In the genomic region with DNA sequence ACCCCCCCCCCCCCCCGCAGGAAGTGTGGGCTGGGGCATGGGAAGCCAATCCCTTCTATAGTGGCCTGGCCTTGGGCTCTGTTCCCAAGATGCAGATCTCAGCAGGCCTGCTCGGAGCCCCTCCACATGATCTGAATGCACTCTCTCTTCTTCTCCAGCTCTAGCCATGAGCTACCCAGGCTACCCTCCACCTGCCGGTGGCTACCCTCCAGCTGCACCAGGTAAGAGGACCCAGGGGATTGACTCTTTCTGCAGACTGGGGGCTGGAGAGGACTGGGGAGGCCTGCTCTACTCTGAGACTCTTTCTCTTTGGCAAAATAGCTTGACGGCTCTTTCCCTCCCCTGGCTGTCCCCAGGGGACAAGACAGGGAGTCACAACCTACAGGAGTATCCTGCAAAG, we compare ENCODE assay signal across 29 mouse cellular contexts. TPM values are rescaled to one million over a fixed set of nuclear protein-coding genes. Genes with fewer than 3 reads are reported as not detected.
DNase-seq lines count a peak whose midpoint lies in the region; ATAC-seq and TF ChIP-seq lines count a peak whose summit lies in the region.
"Had no signal": no experiment of that assay in that cellular context is flagged by ENCODE, and none has a peak within 500 bp of the region (broad histone marks: within the 10 kb centered on the region; RNA-seq: fewer than 3 reads in every experiment).

No protein-coding gene starts in this region.

- 82% methylated on average over 3 of the region's 4 CpGs for WGBS in forebrain, embryonic 10.5 days
- 83% methylated on average over 3 of the region's 4 CpGs for WGBS in forebrain, embryonic 16.5 days
- 67% methylated on average over 3 of the region's 4 CpGs for WGBS in heart, postnatal 0 days
- WGBS in intestine, embryonic 15.5 days = 72% methylated on average over 3 of the region's 4 CpGs

- H3K9me3 ChIP-seq in forebrain, embryonic 10.5 days = no peaks in the 10 kb centered on the region
- no peaks in the 10 kb centered on the region for H3K9me3 ChIP-seq in forebrain, embryonic 16.5 days (ENCODE audit: control insufficient read depth, low read length)
- no peaks in the 10 kb centered on the region for H3K9me3 ChIP-seq in heart, postnatal 0 days (replicated peaks; ENCODE audit: control insufficient read depth, low read length)
- H3K9me3 ChIP-seq in E14TG2a.4 (ENCODE audit: low read length) = no peaks in the 10 kb centered on the region
- H3K9me3 ChIP-seq in intestine, embryonic 15.5 days = no peaks in the 10 kb centered on the region
- H3K9me3 ChIP-seq: embryonic facial prominence, embryonic 12.5 days; forebrain, embryonic 12.5 days; G1E; liver, embryonic 15.5 days; lung, embryonic 15.5 days had no signal

- ATAC-seq in forebrain, embryonic 16.5 days = no peak
- ATAC-seq in heart, postnatal 0 days (ENCODE audit: insufficient read depth, low read depth) = no peak
- ATAC-seq in intestine, embryonic 15.5 days = 0 out of 2 replicates have a peak, but pooled peaks have one; percentile 9
- ATAC-seq: inflammation-experienced regulatory T-cells, adult 6 months; Patski had no signal

- H3K4me3 ChIP-seq in forebrain, embryonic 10.5 days = no peak overlapping the region
- H3K4me3 ChIP-seq in forebrain, embryonic 16.5 days (replicated peaks; ENCODE audit: low read length) = no peak overlapping the region
- no peak overlapping the region for H3K4me3 ChIP-seq in heart, postnatal 0 days (ENCODE audit: low read depth, low read length)
- peak overlapping the region; percentile 63 for H3K4me3 ChIP-seq in E14TG2a.4 (replicated peaks; ENCODE audit: low read length)
- no peak overlapping the region for H3K4me3 ChIP-seq in intestine, embryonic 15.5 days (replicated peaks)
- H3K4me3 ChIP-seq: embryonic facial prominence, embryonic 12.5 days; forebrain, embryonic 12.5 days; liver, embryonic 15.5 days; lung, embryonic 15.5 days had no signal

- peaks cover 30% of the 10 kb centered on the region for H3K4me1 ChIP-seq in forebrain, embryonic 10.5 days
- H3K4me1 ChIP-seq in forebrain, embryonic 16.5 days (replicated peaks; ENCODE audit: control insufficient read depth, insufficient read depth, low read length) = peaks cover 6% of the 10 kb centered on the region; the same call in 1 of the 2 replicates
- H3K4me1 ChIP-seq in heart, postnatal 0 days (ENCODE audit: control insufficient read depth, insufficient read depth) = peaks cover 54% of the 10 kb centered on the region
- H3K4me1 ChIP-seq in E14TG2a.4 (replicated peaks; ENCODE audit: low read depth, low read length) = peaks cover 71% of the 10 kb centered on the region
- H3K4me1 ChIP-seq in intestine, embryonic 15.5 days (replicated peaks) = peaks cover 43% of the 10 kb centered on the region

- no peaks in the 10 kb centered on the region for H3K27me3 ChIP-seq in forebrain, embryonic 10.5 days (ENCODE audit: poor library complexity, severe bottlenecking)
- no peaks in the 10 kb centered on the region for H3K27me3 ChIP-seq in forebrain, embryonic 16.5 days (replicated peaks; ENCODE audit: control insufficient read depth, insufficient read depth, low read length)
- H3K27me3 ChIP-seq in heart, postnatal 0 days (ENCODE audit: control insufficient read depth, insufficient read depth, low read length) = no peaks in the 10 kb centered on the region
- no peaks in the 10 kb centered on the region for H3K27me3 ChIP-seq in E14TG2a.4 (ENCODE audit: insufficient read depth, low read length)
- H3K27me3 ChIP-seq in intestine, embryonic 15.5 days (replicated peaks) = no peaks in the 10 kb centered on the region
- H3K27me3 ChIP-seq: embryonic facial prominence, embryonic 12.5 days; forebrain, embryonic 12.5 days; liver, embryonic 15.5 days; lung, embryonic 15.5 days; Patski had no signal

- TF ChIP-seq CTCF in heart, postnatal 0 days (IDR thresholded peaks at IDR 0.05; ENCODE audit: low read depth) = no peak
- TF ChIP-seq CTCF in E14TG2a.4 (conservative IDR thresholded peaks at IDR 0.05; ENCODE audit: low read length) = no peak

- no peak overlapping the region for H3K9ac ChIP-seq in forebrain, embryonic 16.5 days (replicated peaks; ENCODE audit: low read depth, low read length)
- no peak overlapping the region for H3K9ac ChIP-seq in heart, postnatal 0 days (replicated peaks; ENCODE audit: low read depth, low read length)
- H3K9ac ChIP-seq in intestine, embryonic 15.5 days = no peak overlapping the region
- H3K9ac ChIP-seq: embryonic facial prominence, embryonic 12.5 days; forebrain, embryonic 12.5 days; hindbrain, embryonic 14.5 days; liver, embryonic 15.5 days; lung, embryonic 15.5 days had no signal

- H3K27ac ChIP-seq in forebrain, embryonic 10.5 days = peak overlapping the region; percentile 6; the same call in 1 of the 2 replicates
- no peak overlapping the region for H3K27ac ChIP-seq in forebrain, embryonic 16.5 days (ENCODE audit: low read length)
- peak overlapping the region; percentile 36; the same call in 1 of the 2 replicates for H3K27ac ChIP-seq in heart, postnatal 0 days (ENCODE audit: low read depth)
- peak overlapping the region; percentile 14 for H3K27ac ChIP-seq in intestine, embryonic 15.5 days
- H3K27ac ChIP-seq: embryonic facial prominence, embryonic 12.5 days; forebrain, embryonic 12.5 days; hindbrain, embryonic 14.5 days; liver, embryonic 15.5 days; lung, embryonic 15.5 days; macrophage had no signal

- no peak overlapping the region for H3K4me2 ChIP-seq in forebrain, embryonic 16.5 days (ENCODE audit: low read length)
- no peak overlapping the region for H3K4me2 ChIP-seq in heart, postnatal 0 days (ENCODE audit: low read depth, low read length)
- no peak overlapping the region for H3K4me2 ChIP-seq in intestine, embryonic 15.5 days (replicated peaks)
- H3K4me2 ChIP-seq: embryonic facial prominence, embryonic 12.5 days; forebrain, embryonic 12.5 days; hindbrain, embryonic 14.5 days; liver, embryonic 15.5 days; lung, embryonic 15.5 days; midbrain, embryonic 11.5 days had no signal

- no peak for DNase-seq in forebrain, embryonic 10.5 days (ENCODE audit: extremely low spot score, low spot score)
- DNase-seq in heart, postnatal 0 days (ENCODE audit: low spot score) = no peak
- DNase-seq in heart, adult 18-20 months = no peak
- no peak for DNase-seq in kidney, postnatal 4 days
- DNase-seq: cerebellum, adult 11-12 months; cerebellum, postnatal 10 days; heart, postnatal 10 days; kidney, adult 9 months; kidney, postnatal 14 days; thymus, postnatal 36 days had no signal

- no peaks in the 10 kb centered on the region for H3K36me3 ChIP-seq in forebrain, embryonic 10.5 days (replicated peaks)
- no peaks in the 10 kb centered on the region for H3K36me3 ChIP-seq in forebrain, embryonic 16.5 days (ENCODE audit: control insufficient read depth, insufficient read depth)
- peaks cover under 1% of the 10 kb centered on the region; the same call in 1 of the 2 replicates for H3K36me3 ChIP-seq in heart, postnatal 0 days (replicated peaks; ENCODE audit: control insufficient read depth, insufficient read depth, low read length)
- peaks cover 47% of the 10 kb centered on the region for H3K36me3 ChIP-seq in E14TG2a.4 (ENCODE audit: insufficient read depth, low read length)
- H3K36me3 ChIP-seq in intestine, embryonic 15.5 days = no peaks in the 10 kb centered on the region
- H3K36me3 ChIP-seq: embryonic facial prominence, embryonic 12.5 days; forebrain, embryonic 12.5 days; liver, embryonic 15.5 days; lung, embryonic 15.5 days had no signal

- no peak for TF ChIP-seq EP300 in heart, postnatal 0 days (IDR thresholded peaks at IDR 0.05; ENCODE audit: low read depth)

RNA-seq across cellular contexts. Expression of a gene that starts 26.8 kb away (rescaled TPM):
- polyA plus RNA-seq in forebrain, embryonic 10.5 days (2016; fragmentation: Nextera tagmentation; extraction: Ambion mirVana) = 3.5 and 4.1 TPM in 2 replicates
- 2.0 and 2.6 TPM in 2 replicates for polyA plus RNA-seq in forebrain, embryonic 16.5 days (2015; fragmentation: Nextera tagmentation; extraction: Ambion mirVana)
- 21.1 and 46.2 TPM in 2 replicates for total RNA-seq in heart, postnatal 0 days (2014; rRNA removed; ENCODE audit: low replicate concordance)
- 34.9 and 36.8 TPM in 2 replicates for polyA plus RNA-seq in heart, postnatal 0 days (2015; fragmentation: Nextera tagmentation; extraction: Ambion mirVana)
- total RNA-seq in heart, adult 18-20 months (2021) = 10 to 100 TPM; 76.1 to 82.5 TPM
- 71.5 and 72.2 TPM in 2 replicates for polyA plus RNA-seq in intestine, embryonic 15.5 days (2015; fragmentation: Nextera tagmentation; extraction: Ambion mirVana)

RNA-seq across cellular contexts. Expression of a gene that starts 34.2 kb away (rescaled TPM):
- not detected in 2 replicates for polyA plus RNA-seq in forebrain, embryonic 10.5 days (2016; fragmentation: Nextera tagmentation; extraction: Ambion mirVana)
- not detected in 2 replicates for polyA plus RNA-seq in forebrain, embryonic 16.5 days (2015; fragmentation: Nextera tagmentation; extraction: Ambion mirVana)
- total RNA-seq in heart, postnatal 0 days (2014; rRNA removed; ENCODE audit: low replicate concordance) = not detected in 2 replicates
- 0.31 and 2.3 TPM in 2 replicates for polyA plus RNA-seq in heart, postnatal 0 days (2015; fragmentation: Nextera tagmentation; extraction: Ambion mirVana)
- 1 to 10 TPM; 2.1 to 2.9 TPM for total RNA-seq in heart, adult 18-20 months (2021)
- 1.9 TPM in 1 of 2 replicates, not detected in the other for polyA plus RNA-seq in intestine, embryonic 15.5 days (2015; fragmentation: Nextera tagmentation; extraction: Ambion mirVana)
- total RNA-seq: G1E; granulocyte monocyte progenitor cell, adult 5-6 weeks; layer of hippocampus, adult 8-10 months; left cerebral cortex, adult 18-20 months; left cerebral cortex, postnatal 25 days; midbrain, postnatal 0 days had no signal
- polyA plus RNA-seq: forebrain, embryonic 12.5 days; G1E; hindbrain, embryonic 14.5 days; inflammation-experienced regulatory T-cells, adult 6 months; macrophage; midbrain, embryonic 11.5 days; midbrain, postnatal 0 days; neural tube, embryonic 14.5 days; Patski had no signal

RNA-seq across cellular contexts. Expression of a gene that starts 58.8 kb away (rescaled TPM):
- polyA plus RNA-seq in forebrain, embryonic 10.5 days (2016; fragmentation: Nextera tagmentation; extraction: Ambion mirVana) = 2.4 and 3.1 TPM in 2 replicates
- 2.9 and 3.9 TPM in 2 replicates for polyA plus RNA-seq in forebrain, embryonic 16.5 days (2015; fragmentation: Nextera tagmentation; extraction: Ambion mirVana)
- 8.8 TPM in 1 of 2 replicates, not detected in the other for total RNA-seq in heart, postnatal 0 days (2014; rRNA removed; ENCODE audit: low replicate concordance)
- 1.6 and 2.3 TPM in 2 replicates for polyA plus RNA-seq in heart, postnatal 0 days (2015; fragmentation: Nextera tagmentation; extraction: Ambion mirVana)
- total RNA-seq in heart, adult 18-20 months (2021) = under 1 TPM; 0.15 to 0.27 TPM
- 4.1 and 7.7 TPM in 2 replicates for polyA plus RNA-seq in intestine, embryonic 15.5 days (2015; fragmentation: Nextera tagmentation; extraction: Ambion mirVana)
